Mouse (Mus musculus) spleen, adult 2 months (tissue): ENCODE results near the gene Tardbp. TPM values are rescaled to one million over a fixed set of nuclear protein-coding genes. Genes with fewer than 3 reads are reported as not detected.

Source experiments
- DNase-seq, 2 experiments: peaks; one replicate each; pipeline versions ENCODE4 v3.0.0 to v3.0.0-alpha.2; 2012 to 2021; ENCODE audit warnings: low spot score in 2 of 2, low read depth in 1 of 2
- H3K27ac ChIP-seq: fragments of 200-500 bp; 2 replicates; pipeline ENCODE4 v1.5.1; 2012; ENCODE audit warnings: low read length, inconsistent platforms; ENCODE audit not compliant: insufficient read depth
- H3K27me3 ChIP-seq: fragments of 200-500 bp; 2 replicates; pipeline ENCODE4 v1.6.1; 2012; ENCODE audit warnings: mild to moderate bottlenecking, moderate library complexity, low read length, inconsistent platforms; ENCODE audit not compliant: control insufficient read depth, insufficient read depth
- H3K36me3 ChIP-seq: fragments of 200-500 bp; 2 replicates; pipeline ENCODE4 v1.6.1; 2012; ENCODE audit warnings: mild to moderate bottlenecking, low read length, inconsistent platforms; ENCODE audit not compliant: control insufficient read depth, insufficient read depth
- H3K4me1 ChIP-seq: fragments of 200-500 bp; 2 replicates; pipeline ENCODE4 v1.6.1; 2011; ENCODE audit warnings: inconsistent platforms; ENCODE audit not compliant: control insufficient read depth, insufficient read depth, insufficient read length
- H3K4me3 ChIP-seq: fragments of 200-500 bp; 2 replicates; pipeline ENCODE4 v1.5.1; 2011; ENCODE audit warnings: mild to moderate bottlenecking, inconsistent platforms; ENCODE audit not compliant: insufficient read depth, insufficient read length; ENCODE audit errors: extremely low read depth
- CTCF ChIP-seq: fragments of 200-500 bp; IDR thresholded peaks from 2 replicates; pipeline ENCODE4 v1.5.1; 2011; ENCODE audit warnings: mild to moderate bottlenecking, inconsistent platforms; ENCODE audit not compliant: insufficient read depth, insufficient read length, insufficient replicate concordance; ENCODE audit errors: extremely low read depth
- POLR2A ChIP-seq: fragments of 200-500 bp; IDR thresholded peaks from 2 replicates; pipeline ENCODE4 v1.6.1; 2011; ENCODE audit warnings: low read depth, low read length, inconsistent platforms
- WGBS: fragments of 180-500 bp; shearing (Covaris S2); methylation state at CpG from one replicate; pipeline ENCODE4 v1.1.7; 2018; 5-methylcytosine and 5-hydroxymethylcytosine counted together
- polyA plus RNA-seq: library from polyadenylated mRNA; depleted of rRNA; stranded (reverse); fragments of >200 nt; gene quantifications from 2 replicates; pipeline ENCODE4 v1.2.3, GENCODE M21; 2012

Gene Tardbp
- polyA plus RNA-seq, 1 experiment = 57.0 TPM

DNA sequence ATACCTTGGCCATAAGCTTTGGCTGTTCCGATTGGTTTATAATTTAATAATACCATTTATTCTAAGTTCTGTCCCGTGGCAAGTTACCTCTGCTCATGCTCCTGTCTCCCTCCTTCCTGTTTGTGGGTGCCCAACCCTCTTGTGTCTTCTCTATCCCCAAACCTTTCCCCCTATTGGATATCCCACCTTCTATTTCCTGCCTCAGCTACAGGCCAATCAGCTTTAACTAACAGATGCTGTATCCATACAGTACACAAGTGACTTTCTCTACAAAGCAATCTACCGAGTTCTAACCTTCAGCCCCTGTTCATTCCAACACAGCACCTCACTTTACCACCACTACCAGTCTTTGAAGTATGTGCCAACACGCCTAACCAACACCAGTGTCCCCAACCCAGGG is 3.2 kb downstream of the Tardbp start:
- Histone ChIP-seq H3K4me1 (peaks cover 3% of the 10 kb centered on the region; the same call in 1 of the 2 replicates), H3K27ac (no peak overlapping the region), H3K36me3 (peaks cover 41% of the 10 kb centered on the region), H3K27me3 (no peaks in the 10 kb centered on the region), H3K4me3 (no peak overlapping the region)
- TF ChIP-seq CTCF (no peak), POLR2A (no peak)
- WGBS = 74% methylated on average over 4 of the region's 4 CpGs
- DNase-seq = no peak

DNA sequence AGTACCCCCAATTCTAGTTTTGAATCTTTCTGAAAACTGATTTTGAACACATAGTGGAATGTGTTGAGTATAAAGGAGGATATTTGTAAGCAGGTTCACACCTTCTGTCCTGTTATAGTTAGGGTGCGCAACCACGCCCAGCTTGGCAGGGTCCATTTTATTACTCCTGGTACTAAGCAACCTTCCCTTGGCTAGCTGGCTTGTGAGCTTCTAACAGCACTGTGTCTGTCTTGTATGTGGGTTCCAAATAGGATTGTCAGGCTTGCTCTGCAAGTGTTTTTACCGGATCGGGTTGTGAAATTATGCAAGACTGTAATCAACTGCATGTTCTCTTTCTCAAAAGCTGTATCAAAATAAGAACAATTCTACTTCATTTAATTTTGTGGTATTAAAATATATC is 4.3 kb downstream of the Tardbp start:
- Histone ChIP-seq H3K36me3 (peaks cover 47% of the 10 kb centered on the region), H3K27ac (no peak overlapping the region), H3K4me3 (no peak overlapping the region), H3K27me3 (no peaks in the 10 kb centered on the region), H3K4me1 (peaks cover 3% of the 10 kb centered on the region; the same call in 1 of the 2 replicates)
- no peak for DNase-seq
- WGBS = 93% methylated on average over 4 of the region's 4 CpGs
- no peak for TF ChIP-seq CTCF
- no peak for TF ChIP-seq POLR2A

DNA sequence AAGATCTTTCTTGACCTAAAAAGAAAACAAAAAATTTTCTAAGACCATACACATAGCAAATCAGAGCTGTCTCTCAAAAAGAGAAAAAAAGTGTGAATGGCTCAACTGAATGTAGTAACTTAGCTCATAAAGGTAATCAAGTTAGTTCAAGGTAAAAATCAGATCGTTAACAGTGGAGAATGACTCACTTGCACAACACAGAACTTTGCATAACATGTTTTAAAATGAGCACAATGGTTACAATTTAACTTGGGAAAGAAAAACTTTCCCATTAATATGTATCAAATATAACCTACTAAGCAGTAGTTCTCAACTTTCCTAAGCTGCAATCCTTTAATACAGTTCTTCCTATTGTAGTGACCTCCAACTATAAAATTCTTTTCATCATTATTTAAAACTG is 6.1 kb downstream of the Tardbp start:
- Histone ChIP-seq H3K36me3 (peaks cover 53% of the 10 kb centered on the region), H3K27ac (no peak overlapping the region), H3K27me3 (no peaks in the 10 kb centered on the region), H3K4me1 (no peaks in the 10 kb centered on the region; the same call in 1 of the 2 replicates), H3K4me3 (no peak overlapping the region)
- DNase-seq = no peak
- 92% methylated on average over 1 of the region's 1 CpGs for WGBS
- TF ChIP-seq POLR2A = no peak
- no peak for TF ChIP-seq CTCF

DNA sequence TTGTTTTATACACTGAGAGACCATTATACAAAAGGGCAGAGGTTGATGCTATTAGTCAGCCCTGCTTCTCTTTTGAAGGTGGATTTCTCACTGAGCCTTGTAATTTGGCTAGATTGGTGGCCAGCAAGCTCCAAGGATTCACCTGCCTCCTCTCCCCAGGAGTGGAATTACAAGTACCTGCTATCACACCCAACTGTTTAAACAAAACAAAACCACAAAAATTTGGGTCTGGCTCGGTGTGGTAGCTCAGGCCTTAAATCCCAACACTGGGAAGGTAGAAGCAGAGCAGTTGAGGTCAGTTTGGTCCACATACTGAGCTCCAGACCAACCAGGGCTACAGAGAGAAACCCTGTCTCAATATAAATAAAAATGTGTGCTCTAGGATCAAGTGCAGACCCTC is 7.0 kb downstream of the Tardbp start:
- WGBS = 80% methylated on average over 1 of the region's 1 CpGs
- Histone ChIP-seq H3K36me3 (peaks cover 56% of the 10 kb centered on the region), H3K27me3 (no peaks in the 10 kb centered on the region), H3K27ac (no peak overlapping the region), H3K4me1 (no peaks in the 10 kb centered on the region), H3K4me3 (no peak overlapping the region)
- DNase-seq = no peak
- TF ChIP-seq POLR2A (no peak), CTCF (no peak)

DNA sequence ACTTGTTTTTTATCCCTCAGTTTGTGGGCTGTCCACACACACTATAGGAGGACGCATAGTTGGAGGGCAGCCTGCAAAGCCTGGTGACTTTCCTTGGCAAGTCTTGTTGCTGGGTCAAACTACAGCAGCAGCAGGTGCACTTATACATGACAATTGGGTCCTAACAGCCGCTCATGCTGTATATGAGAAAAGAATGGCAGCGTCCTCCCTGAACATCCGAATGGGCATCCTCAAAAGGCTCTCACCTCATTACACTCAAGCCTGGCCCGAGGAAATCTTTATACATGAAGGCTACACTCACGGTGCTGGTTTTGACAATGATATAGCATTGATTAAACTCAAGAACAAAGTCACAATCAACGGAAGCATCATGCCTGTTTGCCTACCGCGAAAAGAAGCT is 13.1 kb downstream of the Tardbp start:
- H3K36me3 ChIP-seq = peaks cover 33% of the 10 kb centered on the region
- 93% methylated on average over 9 of the region's 9 CpGs for WGBS

DNA sequence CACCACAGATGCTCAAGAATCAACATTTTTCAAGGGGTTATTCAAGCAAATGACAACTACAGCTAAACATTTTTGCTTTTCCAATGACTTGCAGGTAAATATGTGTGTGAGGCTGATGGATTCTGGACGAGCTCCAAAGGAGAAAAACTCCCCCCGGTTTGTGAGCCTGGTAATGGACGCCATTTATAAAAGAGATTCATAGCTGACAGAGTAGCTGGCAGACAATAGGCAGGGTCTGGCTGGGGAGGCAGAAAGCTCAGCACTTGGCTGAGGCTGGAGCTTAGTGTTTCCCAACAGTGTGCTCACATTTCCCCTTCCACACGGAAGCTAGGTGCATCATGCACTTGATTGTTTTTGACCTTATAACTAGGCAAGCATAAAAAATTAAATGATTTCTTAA is 14.3 kb downstream of the Tardbp start:
- no peak overlapping the region for H3K4me3 ChIP-seq
- TF ChIP-seq CTCF = no peak
- no peak overlapping the region for H3K27ac ChIP-seq
- no peak for DNase-seq
- H3K36me3 ChIP-seq = peaks cover 26% of the 10 kb centered on the region
- no peaks in the 10 kb centered on the region for H3K27me3 ChIP-seq
- 90% methylated on average over 4 of the region's 4 CpGs for WGBS
- no peaks in the 10 kb centered on the region for H3K4me1 ChIP-seq

More for the DNA sequence above, 13.1 kb downstream of the Tardbp start:
- TF ChIP-seq CTCF (no peak), POLR2A (no peak)
- Histone ChIP-seq H3K4me1 (no peaks in the 10 kb centered on the region), H3K4me3 (no peak overlapping the region), H3K27me3 (no peaks in the 10 kb centered on the region), H3K27ac (no peak overlapping the region)
- no peak for DNase-seq

DNA sequence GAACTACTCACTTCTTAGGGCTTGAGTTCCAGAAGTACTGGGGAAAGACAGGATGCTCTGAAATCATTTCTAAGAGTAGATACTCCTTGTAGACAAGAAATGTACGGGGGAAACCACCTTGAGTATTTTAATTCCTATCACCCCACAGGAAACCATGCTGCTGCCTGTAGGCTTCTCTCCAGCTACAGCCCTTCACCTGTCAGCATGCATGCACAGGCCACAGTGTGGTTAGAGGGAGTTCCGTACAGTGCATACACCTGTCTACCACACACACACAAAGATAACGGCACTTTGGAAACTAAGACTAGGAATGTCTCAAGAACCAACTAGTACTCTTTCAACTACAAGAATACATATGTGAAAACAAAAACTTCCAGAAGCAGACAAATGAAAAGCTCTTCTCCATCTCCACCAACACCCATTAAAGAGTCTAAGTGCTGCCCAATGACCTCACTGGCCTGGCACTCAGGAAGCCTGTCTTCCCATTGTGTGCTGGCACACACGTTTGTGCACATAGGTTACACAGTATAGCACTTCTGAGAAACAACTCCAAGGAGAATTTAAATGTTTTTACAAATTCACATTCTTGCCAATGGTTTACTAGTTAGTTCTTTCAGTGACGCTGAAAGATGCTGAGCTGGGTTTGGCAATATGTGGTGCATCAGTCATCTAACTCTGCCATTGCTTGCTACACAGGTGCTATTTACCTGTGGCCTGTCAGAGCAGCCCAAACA is 16.0 kb downstream of the Tardbp start:
- TF ChIP-seq CTCF (no peak), POLR2A (no peak)
- peaks cover 20% of the 10 kb centered on the region for H3K36me3 ChIP-seq
- no peak for DNase-seq
- H3K27ac ChIP-seq = no peak overlapping the region
- H3K27me3 ChIP-seq = no peaks in the 10 kb centered on the region
- 46% methylated on average over 5 of the region's 5 CpGs for WGBS
- H3K4me3 ChIP-seq = no peak overlapping the region
- H3K4me1 ChIP-seq = no peaks in the 10 kb centered on the region
